Mouse (Mus musculus): ENCODE data around the gene Zmiz1. TPM values are rescaled to one million over a fixed set of nuclear protein-coding genes. Genes with fewer than 3 reads are reported as not detected.

Zmiz1 gene
- polyA plus RNA-seq, 1 experiment from 2014 or later, result 57.0 TPM

- DNase-seq (ENCODE audit: low spot score), result no peak
- WGBS, result 64% methylated on average over 17 of the region's 17 CpGs
- H3K36me3 ChIP-seq (ENCODE audit: control insufficient read depth, insufficient read depth, low read length), result peaks cover 32% of the 10 kb centered on the region
- H3K9me3 ChIP-seq (ENCODE audit: control insufficient read depth, low read length), result no peaks in the 10 kb centered on the region
- no peak for ATAC-seq (ENCODE audit: low FRiP score)
- H3K4me3 ChIP-seq (ENCODE audit: low read depth, low read length), result no peak overlapping the region
- 0 out of 2 replicates have a peak, but pooled peaks cover 3% of the 10 kb centered on the region for H3K4me1 ChIP-seq (replicated peaks; ENCODE audit: control insufficient read depth, insufficient read depth, low read length)
- H3K27ac ChIP-seq (ENCODE audit: low read depth, low read length), result no peak overlapping the region
- no peaks in the 10 kb centered on the region for H3K27me3 ChIP-seq (ENCODE audit: control insufficient read depth, insufficient read depth, low read length)
- no peak overlapping the region for H3K4me2 ChIP-seq (replicated peaks; ENCODE audit: low read depth, low read length)
- H3K9ac ChIP-seq (ENCODE audit: low read depth, low read length), result no peak overlapping the region
These were observed 202.4 kb downstream of the Zmiz1 start for GRCm38 (mm10) chr14:25661185-25661920.

- Histone ChIP-seq H3K4me3 (ENCODE audit: low read depth, low read length) (no peak overlapping the region), H3K4me1 (replicated peaks; ENCODE audit: control insufficient read depth, insufficient read depth, low read length) (0 out of 2 replicates have a peak, but pooled peaks cover 3% of the 10 kb centered on the region), H3K27me3 (ENCODE audit: control insufficient read depth, insufficient read depth, low read length) (no peaks in the 10 kb centered on the region), H3K36me3 (ENCODE audit: control insufficient read depth, insufficient read depth, low read length) (peaks cover 13% of the 10 kb centered on the region), H3K27ac (ENCODE audit: low read depth, low read length) (peak overlapping the region; percentile 63), H3K4me2 (replicated peaks; ENCODE audit: low read depth, low read length) (no peak overlapping the region), H3K9me3 (ENCODE audit: control insufficient read depth, low read length) (no peaks in the 10 kb centered on the region), H3K9ac (ENCODE audit: low read depth, low read length) (no peak overlapping the region)
- WGBS, result 79% methylated on average over 7 of the region's 7 CpGs
- ATAC-seq (ENCODE audit: low FRiP score) (no peak), DNase-seq (ENCODE audit: low spot score) (no peak)
These were observed 204.8 kb downstream of the Zmiz1 start for GRCm38 (mm10) chr14:25663649-25664309.

GRCm38 (mm10) chr14:25664310-25664695 lies 205.3 kb downstream of the Zmiz1 start:
- WGBS, result 55% methylated on average over 7 of the region's 7 CpGs
- H3K9me3 ChIP-seq (ENCODE audit: control insufficient read depth, low read length), result no peaks in the 10 kb centered on the region
- no peak for DNase-seq (ENCODE audit: low spot score)
- H3K4me2 ChIP-seq (replicated peaks; ENCODE audit: low read depth, low read length), result no peak overlapping the region
- 0 out of 2 replicates have a peak, but pooled peaks cover 3% of the 10 kb centered on the region for H3K4me1 ChIP-seq (replicated peaks; ENCODE audit: control insufficient read depth, insufficient read depth, low read length)
- H3K9ac ChIP-seq (ENCODE audit: low read depth, low read length), result no peak overlapping the region
- H3K4me3 ChIP-seq (ENCODE audit: low read depth, low read length), result no peak overlapping the region
- H3K27me3 ChIP-seq (ENCODE audit: control insufficient read depth, insufficient read depth, low read length), result no peaks in the 10 kb centered on the region
- H3K27ac ChIP-seq (ENCODE audit: low read depth, low read length), result peak overlapping the region; percentile 63
- ATAC-seq (ENCODE audit: low FRiP score), result no peak
- peaks cover 12% of the 10 kb centered on the region for H3K36me3 ChIP-seq (ENCODE audit: control insufficient read depth, insufficient read depth, low read length)

GRCm38 (mm10) chr14:25665314-25665970 lies 206.5 kb downstream of the Zmiz1 start:
- ATAC-seq (ENCODE audit: low FRiP score) (no peak), DNase-seq (ENCODE audit: low spot score) (no peak)
- Histone ChIP-seq H3K4me2 (replicated peaks; ENCODE audit: low read depth, low read length) (no peak overlapping the region), H3K4me1 (replicated peaks; ENCODE audit: control insufficient read depth, insufficient read depth, low read length) (0 out of 2 replicates have a peak, but pooled peaks cover 3% of the 10 kb centered on the region), H3K9ac (ENCODE audit: low read depth, low read length) (no peak overlapping the region), H3K4me3 (ENCODE audit: low read depth, low read length) (no peak overlapping the region), H3K27me3 (ENCODE audit: control insufficient read depth, insufficient read depth, low read length) (no peaks in the 10 kb centered on the region), H3K27ac (ENCODE audit: low read depth, low read length) (0 out of 2 replicates have a peak overlapping the region, but pooled peaks have one; percentile 17), H3K36me3 (ENCODE audit: control insufficient read depth, insufficient read depth, low read length) (peaks cover 12% of the 10 kb centered on the region), H3K9me3 (ENCODE audit: control insufficient read depth, low read length) (no peaks in the 10 kb centered on the region)
- WGBS, result 70% methylated on average over 19 of the region's 19 CpGs

GRCm38 (mm10) chr14:25666668-25667376 lies 207.8 kb downstream of the Zmiz1 start:
- H3K4me2 ChIP-seq (replicated peaks; ENCODE audit: low read depth, low read length), result no peak overlapping the region
- no peak overlapping the region for H3K27ac ChIP-seq (ENCODE audit: low read depth, low read length)
- no peaks in the 10 kb centered on the region for H3K27me3 ChIP-seq (ENCODE audit: control insufficient read depth, insufficient read depth, low read length)
- H3K36me3 ChIP-seq (ENCODE audit: control insufficient read depth, insufficient read depth, low read length), result peaks cover 12% of the 10 kb centered on the region
- DNase-seq (ENCODE audit: low spot score) (no peak), ATAC-seq (ENCODE audit: low FRiP score) (no peak)
- H3K4me1 ChIP-seq (replicated peaks; ENCODE audit: control insufficient read depth, insufficient read depth, low read length), result 0 out of 2 replicates have a peak, but pooled peaks cover 3% of the 10 kb centered on the region
- H3K9me3 ChIP-seq (ENCODE audit: control insufficient read depth, low read length), result no peaks in the 10 kb centered on the region
- H3K4me3 ChIP-seq (ENCODE audit: low read depth, low read length), result no peak overlapping the region
- WGBS, result 93% methylated on average over 2 of the region's 2 CpGs
- H3K9ac ChIP-seq (ENCODE audit: low read depth, low read length), result no peak overlapping the region

- H3K36me3 ChIP-seq (ENCODE audit: control insufficient read depth, insufficient read depth, low read length), result peaks cover 12% of the 10 kb centered on the region
- ATAC-seq (ENCODE audit: low FRiP score) (no peak), DNase-seq (ENCODE audit: low spot score) (no peak)
- no peaks in the 10 kb centered on the region for H3K27me3 ChIP-seq (ENCODE audit: control insufficient read depth, insufficient read depth, low read length)
- no peaks in the 10 kb centered on the region for H3K9me3 ChIP-seq (ENCODE audit: control insufficient read depth, low read length)
- H3K4me3 ChIP-seq (ENCODE audit: low read depth, low read length), result no peak overlapping the region
- WGBS, result 83% methylated on average over 3 of the region's 3 CpGs
- no peak overlapping the region for H3K27ac ChIP-seq (ENCODE audit: low read depth, low read length)
- no peak overlapping the region for H3K4me2 ChIP-seq (replicated peaks; ENCODE audit: low read depth, low read length)
- H3K9ac ChIP-seq (ENCODE audit: low read depth, low read length), result no peak overlapping the region
- 0 out of 2 replicates have a peak, but pooled peaks cover 3% of the 10 kb centered on the region for H3K4me1 ChIP-seq (replicated peaks; ENCODE audit: control insufficient read depth, insufficient read depth, low read length)
These were observed 208.6 kb downstream of the Zmiz1 start for GRCm38 (mm10) chr14:25667587-25667986.

- no peak for DNase-seq (ENCODE audit: low spot score)
- no peak for ATAC-seq (ENCODE audit: low FRiP score)
- no peaks in the 10 kb centered on the region for H3K4me1 ChIP-seq (replicated peaks; ENCODE audit: control insufficient read depth, insufficient read depth, low read length)
- no peak overlapping the region for H3K4me2 ChIP-seq (replicated peaks; ENCODE audit: low read depth, low read length)
- H3K36me3 ChIP-seq (ENCODE audit: control insufficient read depth, insufficient read depth, low read length), result no peaks in the 10 kb centered on the region
- no peak overlapping the region for H3K9ac ChIP-seq (ENCODE audit: low read depth, low read length)
- H3K27me3 ChIP-seq (ENCODE audit: control insufficient read depth, insufficient read depth, low read length), result no peaks in the 10 kb centered on the region
- H3K9me3 ChIP-seq (ENCODE audit: control insufficient read depth, low read length), result no peaks in the 10 kb centered on the region
- H3K27ac ChIP-seq (ENCODE audit: low read depth, low read length), result no peak overlapping the region
- WGBS, result 67% methylated on average over 7 of the region's 7 CpGs
- H3K4me3 ChIP-seq (ENCODE audit: low read depth, low read length), result no peak overlapping the region
These were observed 220.6 kb downstream of the Zmiz1 start for GRCm38 (mm10) chr14:25679625-25680024.

GRCm38 (mm10) chr14:25682020-25682419 lies 223.0 kb downstream of the Zmiz1 start:
- Histone ChIP-seq H3K9me3 (ENCODE audit: control insufficient read depth, low read length) (no peaks in the 10 kb centered on the region), H3K36me3 (ENCODE audit: control insufficient read depth, insufficient read depth, low read length) (no peaks in the 10 kb centered on the region), H3K4me2 (replicated peaks; ENCODE audit: low read depth, low read length) (no peak overlapping the region), H3K9ac (ENCODE audit: low read depth, low read length) (no peak overlapping the region), H3K27ac (ENCODE audit: low read depth, low read length) (no peak overlapping the region), H3K4me3 (ENCODE audit: low read depth, low read length) (no peak overlapping the region), H3K4me1 (replicated peaks; ENCODE audit: control insufficient read depth, insufficient read depth, low read length) (no peaks in the 10 kb centered on the region), H3K27me3 (ENCODE audit: control insufficient read depth, insufficient read depth, low read length) (no peaks in the 10 kb centered on the region)
- DNase-seq (ENCODE audit: low spot score) (no peak), ATAC-seq (ENCODE audit: low FRiP score) (no peak)
- WGBS, result 85% methylated on average over 6 of the region's 6 CpGs

Measured in hindbrain, embryonic 11.5 days (tissue).